Mouse (Mus musculus) G1E (cell line): ENCODE results near the gene Nfu1. TPM values are rescaled to one million over a fixed set of nuclear protein-coding genes. Genes with fewer than 3 reads are reported as not detected.
A peak's percentile ranks its signal among the peaks of the same experiment; 100 is the strongest.

Experiments
- ATAC-seq: 2 replicates; pipeline ENCODE4 v1.8.0; 2016; ENCODE audit warnings: mild to moderate bottlenecking; ENCODE audit not compliant: insufficient number of reproducible peaks, poor library complexity, low FRiP score, severe bottlenecking; ENCODE audit errors: extremely low read depth
- DNase-seq: peaks from one replicate; pipeline ENCODE4 v3.0.0; 2012; ENCODE audit warnings: low spot score
- H3K27me3 ChIP-seq: 2 replicates; pipeline ENCODE4 v1.6.1; 2012; ENCODE audit warnings: mild to moderate bottlenecking, low read length, inconsistent platforms; ENCODE audit not compliant: insufficient read depth
- H3K36me3 ChIP-seq: replicated peaks from 2 replicates; pipeline ENCODE3; 2012; ENCODE audit warnings: mild to moderate bottlenecking, inconsistent platforms
- H3K4me1 ChIP-seq: 2 replicates; pipeline ENCODE4 v1.6.1; 2012; ENCODE audit warnings: low read depth, low read length, inconsistent platforms, mixed read lengths; ENCODE audit not compliant: insufficient read depth
- H3K4me3 ChIP-seq: 2 replicates; pipeline ENCODE4 v1.5.1; 2012; ENCODE audit warnings: low read depth, mild to moderate bottlenecking, inconsistent platforms, low read length, moderate library complexity, mixed read lengths
- H3K9me3 ChIP-seq: replicated peaks from 2 replicates; pipeline ENCODE4 v1.6.1; 2012; ENCODE audit warnings: inconsistent platforms
- CTCF ChIP-seq: IDR thresholded peaks from 2 replicates; pipeline ENCODE4 v1.5.1; 2012; ENCODE audit warnings: low read depth, low read length, inconsistent platforms, mixed read lengths
- GATA1 ChIP-seq: IDR thresholded peaks from 2 replicates; pipeline ENCODE4 v1.6.1; 2012; ENCODE audit warnings: borderline replicate concordance, low read length, inconsistent platforms, mixed read lengths
- GATA2 ChIP-seq: IDR thresholded peaks from 2 replicates; pipeline ENCODE4 v1.6.1; 2012; ENCODE audit warnings: low read depth, low read length, inconsistent platforms, borderline replicate concordance
- POLR2AphosphoS5 ChIP-seq: IDR thresholded peaks from 2 replicates; pipeline ENCODE4 v1.6.1; 2012; ENCODE audit warnings: low read depth, low read length, inconsistent platforms; ENCODE audit not compliant: insufficient replicate concordance
- TAL1 ChIP-seq: conservative IDR thresholded peaks from 2 replicates; pipeline ENCODE4 v1.6.1; 2012; ENCODE audit warnings: low read depth, low read length, inconsistent platforms, mixed read lengths
- polyA plus RNA-seq: library from polyadenylated mRNA; stranded (reverse); fragments of >175 nt; gene quantifications from 2 replicates; pipeline ENCODE4 v1.2.3, GENCODE M21; 2012
- total RNA-seq, 2 experiments: library from RNA; stranded (forward) in 1 of 2; stranded (reverse) in 1 of 2; fragments of 200-1000 nt in 1 of 2; fragments of >200 nt in 1 of 2; fragmentation: Nextera tagmentation in 1 of 2; gene quantifications; 2 replicates each; pipeline ENCODE4 v1.2.3; 2014 to 2017

Nfu1 gene
- total and polyA plus RNA-seq, 3 experiments: 97.1 to 126 (median 123) TPM

GRCm38 (mm10) chr6:86997360-86997759 lies 11.7 kb upstream of the Nfu1 start:
- DNase-seq (no peak), ATAC-seq (no peak)
- TF ChIP-seq GATA1: no peak
- no peak for TF ChIP-seq TAL1
- no peak for TF ChIP-seq POLR2AphosphoS5
- TF ChIP-seq GATA2: no peak
- no peak for TF ChIP-seq CTCF
- H3K4me1 ChIP-seq: peaks cover 2% of the 10 kb centered on the region; the same call in 1 of the 2 replicates
- H3K9me3 ChIP-seq: no peaks in the 10 kb centered on the region
- H3K36me3 ChIP-seq: peaks cover 79% of the 10 kb centered on the region
- no peaks in the 10 kb centered on the region for H3K27me3 ChIP-seq
- no peak overlapping the region for H3K4me3 ChIP-seq

GRCm38 (mm10) chr6:87001995-87002394 lies 7.0 kb upstream of the Nfu1 start:
- ATAC-seq (no peak), DNase-seq (no peak)
- H3K4me3 ChIP-seq: no peak overlapping the region
- no peaks in the 10 kb centered on the region for H3K27me3 ChIP-seq
- H3K4me1 ChIP-seq: peaks cover 5% of the 10 kb centered on the region; the same call in 1 of the 2 replicates
- H3K9me3 ChIP-seq: no peaks in the 10 kb centered on the region
- TF ChIP-seq GATA1 (no peak), CTCF (no peak), TAL1 (no peak), GATA2 (no peak), POLR2AphosphoS5 (no peak)
- peaks cover 50% of the 10 kb centered on the region for H3K36me3 ChIP-seq

- TF ChIP-seq GATA1 (no peak), CTCF (peak; percentile 76), GATA2 (no peak)
- peak; percentile 52 for DNase-seq
These were observed 6.4 kb upstream of the Nfu1 start for GRCm38 (mm10) chr6:87002521-87003055.

GRCm38 (mm10) chr6:87004099-87004498 lies 4.9 kb upstream of the Nfu1 start:
- DNase-seq: no peak
- peaks cover 30% of the 10 kb centered on the region for H3K36me3 ChIP-seq
- TF ChIP-seq GATA2 (no peak), CTCF (no peak), POLR2AphosphoS5 (no peak), TAL1 (no peak), GATA1 (no peak)

More at GRCm38 (mm10) chr6:87002521-87003055, 6.4 kb upstream of the Nfu1 start:
- Histone ChIP-seq H3K27me3 (no peaks in the 10 kb centered on the region), H3K4me3 (no peak overlapping the region), H3K9me3 (no peaks in the 10 kb centered on the region), H3K36me3 (peaks cover 44% of the 10 kb centered on the region), H3K4me1 (peaks cover 5% of the 10 kb centered on the region; the same call in 1 of the 2 replicates)
- ATAC-seq: no peak

GRCm38 (mm10) chr6:87005577-87005976 lies 3.5 kb upstream of the Nfu1 start:
- ATAC-seq (no peak), DNase-seq (no peak)
- Histone ChIP-seq H3K4me1 (peaks cover 14% of the 10 kb centered on the region), H3K27me3 (no peaks in the 10 kb centered on the region), H3K9me3 (no peaks in the 10 kb centered on the region), H3K36me3 (peaks cover 18% of the 10 kb centered on the region), H3K4me3 (no peak overlapping the region)
- TF ChIP-seq GATA2: no peak
- no peak for TF ChIP-seq POLR2AphosphoS5
- TF ChIP-seq TAL1: no peak
- TF ChIP-seq GATA1: no peak
- no peak for TF ChIP-seq CTCF

More at GRCm38 (mm10) chr6:87004099-87004498, 4.9 kb upstream of the Nfu1 start:
- no peak overlapping the region for H3K4me3 ChIP-seq
- no peaks in the 10 kb centered on the region for H3K9me3 ChIP-seq
- H3K4me1 ChIP-seq: peaks cover 10% of the 10 kb centered on the region
- no peaks in the 10 kb centered on the region for H3K27me3 ChIP-seq
- ATAC-seq: no peak

- Histone ChIP-seq H3K4me3 (peak overlapping the region; percentile 79), H3K36me3 (peaks cover 36% of the 10 kb centered on the region), H3K27me3 (no peaks in the 10 kb centered on the region), H3K4me1 (peaks cover 40% of the 10 kb centered on the region), H3K9me3 (no peaks in the 10 kb centered on the region)
- DNase-seq (peak; percentile 81), ATAC-seq (peak; percentile 74)
- TF ChIP-seq GATA2 (no peak), CTCF (no peak), TAL1 (no peak), GATA1 (no peak), POLR2AphosphoS5 (no peak)
These were observed 774 bp downstream of the Nfu1 start for GRCm38 (mm10) chr6:87009692-87010328.

GRCm38 (mm10) chr6:87016916-87017315 lies 7.9 kb downstream of the Nfu1 start:
- Histone ChIP-seq H3K36me3 (peaks cover 91% of the 10 kb centered on the region), H3K4me1 (peaks cover 30% of the 10 kb centered on the region), H3K27me3 (no peaks in the 10 kb centered on the region), H3K9me3 (peaks cover 6% of the 10 kb centered on the region), H3K4me3 (no peak overlapping the region)
- DNase-seq: no peak
- TF ChIP-seq CTCF: peak; percentile 63
- no peak for TF ChIP-seq POLR2AphosphoS5
- no peak for ATAC-seq
